Mouse (Mus musculus): ENCODE results near the gene Sema4a. TPM values are rescaled to one million over a fixed set of nuclear protein-coding genes. Genes with fewer than 3 reads are reported as not detected.
A peak's percentile ranks its signal among the peaks of the same experiment; 100 is the strongest.

Sema4a gene
- polyA plus RNA-seq, 1 experiment from 2014 or later = 32.6 TPM

DNA sequence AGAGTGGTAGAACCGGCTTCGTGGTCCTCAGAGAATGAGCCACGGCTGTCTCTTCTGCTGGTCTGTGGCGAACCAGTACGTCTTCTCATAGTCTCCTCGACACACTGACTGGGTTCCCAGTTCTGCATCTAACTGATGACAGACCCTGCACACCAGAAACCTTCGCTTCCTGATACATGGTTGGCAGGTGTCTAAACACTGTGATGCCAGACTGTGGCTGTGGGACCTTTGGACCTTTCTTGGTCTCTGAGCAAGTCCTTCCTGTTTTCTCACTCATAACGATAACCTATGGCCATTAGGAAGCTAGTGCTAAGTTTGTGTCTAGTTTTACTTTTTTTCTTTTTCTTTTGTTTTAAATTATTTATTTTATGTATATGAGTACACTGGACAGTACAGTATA lies 12.5 kb downstream of the Sema4a start:
- Histone ChIP-seq H3K27ac (no peak overlapping the region), H3K9ac (ENCODE audit: low read depth, low read length) (no peak overlapping the region), H3K4me2 (ENCODE audit: low read length) (no peak overlapping the region), H3K4me1 (replicated peaks; ENCODE audit: insufficient read depth, low read length) (no peaks in the 10 kb centered on the region), H3K36me3 (ENCODE audit: insufficient read depth, low read length) (0 out of 2 replicates have a peak, but pooled peaks cover 7% of the 10 kb centered on the region), H3K9me3 (replicated peaks; ENCODE audit: low read length) (no peaks in the 10 kb centered on the region), H3K4me3 (replicated peaks; ENCODE audit: low read depth, low read length) (no peak overlapping the region), H3K27me3 (ENCODE audit: insufficient read depth, low read length) (no peaks in the 10 kb centered on the region)
- WGBS = 88% methylated on average over 8 of the region's 8 CpGs
- no peak for TF ChIP-seq CTCF (IDR thresholded peaks at IDR 0.05; ENCODE audit: low read depth)
- no peak for DNase-seq (ENCODE audit: low spot score)
- no peak for ATAC-seq (replicated peaks; ENCODE audit: low FRiP score, low read depth)

DNA sequence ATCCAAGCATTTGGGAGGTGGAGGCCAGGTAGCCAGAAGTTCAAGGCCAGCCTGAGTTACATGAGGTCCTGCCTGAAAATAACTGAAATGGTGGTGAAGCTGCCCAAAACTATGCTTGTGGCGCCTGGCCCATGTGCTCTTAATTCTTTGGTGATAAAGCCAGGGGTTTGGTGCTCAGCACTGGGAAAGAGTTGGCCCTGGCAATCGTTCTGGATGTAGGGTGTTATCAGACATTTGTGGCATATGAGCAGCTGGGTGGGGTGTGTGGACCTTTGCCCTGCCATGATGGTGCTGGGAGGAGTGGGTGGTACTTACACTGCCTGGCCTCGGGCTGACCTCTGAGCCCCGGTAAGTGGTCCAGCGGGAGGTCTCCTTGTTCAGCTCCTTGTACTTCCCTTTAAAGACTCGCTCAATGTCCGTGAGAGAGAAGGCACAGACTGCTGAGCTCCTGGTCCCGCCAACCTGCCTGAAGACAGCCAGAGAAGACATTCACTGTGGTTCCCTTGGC lies 13.3 kb downstream of the Sema4a start:
- H3K4me2 ChIP-seq (ENCODE audit: low read length) = no peak overlapping the region
- WGBS = 65% methylated on average over 8 of the region's 8 CpGs
- H3K36me3 ChIP-seq (ENCODE audit: insufficient read depth, low read length) = 0 out of 2 replicates have a peak, but pooled peaks cover 7% of the 10 kb centered on the region
- no peak for ATAC-seq (replicated peaks; ENCODE audit: low FRiP score, low read depth)
- H3K4me3 ChIP-seq (replicated peaks; ENCODE audit: low read depth, low read length) = no peak overlapping the region
- H3K9me3 ChIP-seq (replicated peaks; ENCODE audit: low read length) = no peaks in the 10 kb centered on the region
- H3K27me3 ChIP-seq (ENCODE audit: insufficient read depth, low read length) = no peaks in the 10 kb centered on the region
- no peaks in the 10 kb centered on the region for H3K4me1 ChIP-seq (replicated peaks; ENCODE audit: insufficient read depth, low read length)
- H3K27ac ChIP-seq = no peak overlapping the region
- DNase-seq (ENCODE audit: low spot score) = no peak
- no peak for TF ChIP-seq CTCF (IDR thresholded peaks at IDR 0.05; ENCODE audit: low read depth)
- H3K9ac ChIP-seq (ENCODE audit: low read depth, low read length) = no peak overlapping the region

DNA sequence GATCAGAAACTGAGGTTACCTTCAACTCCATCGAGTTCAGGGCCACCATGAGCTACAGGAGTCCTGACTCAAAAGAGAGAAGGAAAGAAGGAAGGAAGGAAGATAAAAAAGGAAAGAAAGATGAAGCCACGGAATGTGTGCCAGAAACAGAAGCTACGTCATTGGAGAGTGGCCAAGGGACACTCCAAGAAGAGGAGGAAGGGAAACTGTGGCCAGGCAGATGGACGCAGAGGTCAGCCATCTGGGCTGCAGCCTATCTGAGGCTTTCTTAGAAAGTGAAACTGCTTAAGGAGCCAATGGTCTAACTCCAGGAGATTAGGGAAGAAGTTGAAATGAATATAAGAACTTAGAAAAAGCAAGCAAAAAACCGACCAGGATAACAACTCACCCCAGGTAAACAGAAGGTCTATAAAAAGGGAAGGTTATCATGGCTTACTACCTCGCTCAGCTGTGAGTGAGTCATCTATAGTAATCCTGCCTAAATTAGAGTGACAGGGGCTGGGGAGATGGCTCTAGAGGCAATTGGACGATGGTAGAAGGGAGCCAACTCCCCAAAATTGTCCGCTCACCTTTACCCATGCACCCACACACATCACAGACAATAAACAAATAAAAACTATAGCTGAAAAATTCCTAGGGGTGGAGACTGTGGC lies 14.4 kb downstream of the Sema4a start:
- 62% methylated on average over 8 of the region's 8 CpGs for WGBS
- H3K27ac ChIP-seq = no peak overlapping the region
- H3K9me3 ChIP-seq (replicated peaks; ENCODE audit: low read length) = no peaks in the 10 kb centered on the region
- TF ChIP-seq CTCF (IDR thresholded peaks at IDR 0.05; ENCODE audit: low read depth) = no peak
- no peaks in the 10 kb centered on the region for H3K27me3 ChIP-seq (ENCODE audit: insufficient read depth, low read length)
- H3K4me2 ChIP-seq (ENCODE audit: low read length) = no peak overlapping the region
- H3K4me1 ChIP-seq (replicated peaks; ENCODE audit: insufficient read depth, low read length) = no peaks in the 10 kb centered on the region
- ATAC-seq (replicated peaks; ENCODE audit: low FRiP score, low read depth) = no peak
- DNase-seq (ENCODE audit: low spot score) = no peak
- 0 out of 2 replicates have a peak, but pooled peaks cover 7% of the 10 kb centered on the region for H3K36me3 ChIP-seq (ENCODE audit: insufficient read depth, low read length)
- H3K4me3 ChIP-seq (replicated peaks; ENCODE audit: low read depth, low read length) = no peak overlapping the region
- no peak overlapping the region for H3K9ac ChIP-seq (ENCODE audit: low read depth, low read length)

DNA sequence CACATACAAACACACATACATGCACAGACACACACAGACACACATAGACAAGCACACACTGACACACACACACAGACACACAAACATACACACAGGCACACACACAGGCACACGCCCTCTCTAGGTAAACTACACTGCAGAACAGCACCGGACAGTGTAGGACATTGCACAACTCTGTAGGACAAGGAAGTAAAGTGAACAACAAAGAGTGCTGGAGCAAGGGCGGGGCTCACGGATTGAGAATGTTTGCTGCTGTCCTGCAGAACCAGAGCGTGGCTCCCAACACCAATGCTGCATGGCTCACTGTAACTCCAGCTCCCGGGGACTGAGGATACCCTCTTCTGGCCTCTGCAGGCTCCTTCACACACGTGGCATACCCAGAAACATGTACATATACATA lies 18.1 kb downstream of the Sema4a start:
- no peak for TF ChIP-seq CTCF (IDR thresholded peaks at IDR 0.05; ENCODE audit: low read depth)
- Histone ChIP-seq H3K4me2 (ENCODE audit: low read length) (no peak overlapping the region), H3K4me1 (replicated peaks; ENCODE audit: insufficient read depth, low read length) (peaks cover 8% of the 10 kb centered on the region), H3K9ac (ENCODE audit: low read depth, low read length) (no peak overlapping the region), H3K27me3 (ENCODE audit: insufficient read depth, low read length) (no peaks in the 10 kb centered on the region), H3K27ac (no peak overlapping the region), H3K36me3 (ENCODE audit: insufficient read depth, low read length) (0 out of 2 replicates have a peak, but pooled peaks cover 7% of the 10 kb centered on the region), H3K4me3 (replicated peaks; ENCODE audit: low read depth, low read length) (no peak overlapping the region), H3K9me3 (replicated peaks; ENCODE audit: low read length) (no peaks in the 10 kb centered on the region)
- no peak for DNase-seq (ENCODE audit: low spot score)
- 68% methylated on average over 7 of the region's 7 CpGs for WGBS
- no peak for ATAC-seq (replicated peaks; ENCODE audit: low FRiP score, low read depth)

- no peak overlapping the region for H3K4me3 ChIP-seq (replicated peaks; ENCODE audit: low read depth, low read length)
- no peak overlapping the region for H3K27ac ChIP-seq
- H3K4me2 ChIP-seq (ENCODE audit: low read length) = no peak overlapping the region
- H3K4me1 ChIP-seq (replicated peaks; ENCODE audit: insufficient read depth, low read length) = peaks cover 12% of the 10 kb centered on the region
- no peaks in the 10 kb centered on the region for H3K27me3 ChIP-seq (ENCODE audit: insufficient read depth, low read length)
- no peak for TF ChIP-seq CTCF (IDR thresholded peaks at IDR 0.05; ENCODE audit: low read depth)
- no peak overlapping the region for H3K9ac ChIP-seq (ENCODE audit: low read depth, low read length)
- H3K36me3 ChIP-seq (ENCODE audit: insufficient read depth, low read length) = 0 out of 2 replicates have a peak, but pooled peaks cover 7% of the 10 kb centered on the region
- DNase-seq (ENCODE audit: low spot score) = no peak
- 79% methylated on average over 12 of the region's 12 CpGs for WGBS
- no peak for ATAC-seq (replicated peaks; ENCODE audit: low FRiP score, low read depth)
- H3K9me3 ChIP-seq (replicated peaks; ENCODE audit: low read length) = no peaks in the 10 kb centered on the region
These were observed 18.5 kb downstream of the Sema4a start for GRCm38 (mm10) chr3:88442488-88442887.

DNA sequence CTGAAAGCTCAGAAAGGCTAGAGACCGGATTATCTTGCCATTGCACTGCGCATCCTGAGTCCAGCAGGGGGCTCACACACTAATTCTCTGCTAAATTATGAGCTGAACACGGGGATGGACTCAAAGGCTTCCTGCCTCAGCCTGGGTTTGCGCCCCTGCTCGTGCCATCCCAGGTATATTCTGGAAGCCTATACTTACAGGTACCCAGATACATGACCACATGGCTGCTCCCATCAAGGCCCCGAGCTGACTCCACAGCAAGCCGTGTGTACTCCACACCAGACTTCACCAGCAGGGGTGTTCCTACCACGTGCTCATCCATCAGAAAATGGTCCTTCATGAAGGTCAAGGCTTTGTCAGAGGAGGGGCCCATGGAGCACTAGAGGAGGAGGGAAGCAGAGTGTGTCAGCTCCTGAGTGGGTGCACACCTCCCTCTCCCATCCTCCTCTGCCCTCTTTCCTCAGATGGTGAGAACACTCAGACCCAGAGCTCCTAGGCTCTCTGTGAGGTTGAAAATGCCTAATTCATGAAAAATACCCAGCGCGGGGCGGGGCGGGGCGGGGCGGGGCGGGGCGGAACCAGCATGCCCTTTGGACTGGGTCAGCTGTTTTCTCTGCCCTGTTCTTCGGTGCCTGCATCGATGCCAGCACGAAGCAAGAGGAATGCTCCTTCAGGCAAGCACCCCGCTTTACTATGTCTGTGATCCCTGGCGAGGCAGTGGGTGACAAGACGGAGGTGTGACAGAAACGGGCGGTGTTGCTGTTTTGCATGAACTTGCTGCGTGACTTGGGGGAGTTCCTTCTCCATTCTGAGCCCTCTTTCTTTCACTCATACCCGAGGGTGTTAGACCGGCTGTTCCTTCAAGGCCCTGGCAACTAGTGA lies 20.2 kb downstream of the Sema4a start:
- no peaks in the 10 kb centered on the region for H3K9me3 ChIP-seq (replicated peaks; ENCODE audit: low read length)
- H3K9ac ChIP-seq (ENCODE audit: low read depth, low read length) = no peak overlapping the region
- ATAC-seq (replicated peaks; ENCODE audit: low FRiP score, low read depth) (no peak), DNase-seq (ENCODE audit: low spot score) (peak; percentile 78)
- 16% methylated on average over 27 of the region's 27 CpGs for WGBS
- H3K4me1 ChIP-seq (replicated peaks; ENCODE audit: insufficient read depth, low read length) = peaks cover 19% of the 10 kb centered on the region
- H3K4me3 ChIP-seq (replicated peaks; ENCODE audit: low read depth, low read length) = no peak overlapping the region
- TF ChIP-seq CTCF (IDR thresholded peaks at IDR 0.05; ENCODE audit: low read depth) = peak; percentile 72
- H3K4me2 ChIP-seq (ENCODE audit: low read length) = peak overlapping the region; percentile 38
- H3K27me3 ChIP-seq (ENCODE audit: insufficient read depth, low read length) = no peaks in the 10 kb centered on the region
- H3K27ac ChIP-seq = 0 out of 2 replicates have a peak overlapping the region, but pooled peaks have one; percentile 15
- H3K36me3 ChIP-seq (ENCODE audit: insufficient read depth, low read length) = 0 out of 2 replicates have a peak, but pooled peaks cover 4% of the 10 kb centered on the region

Data from kidney, postnatal 0 days (tissue).